Mouse (Mus musculus) telencephalon, adult 2 months (tissue): ENCODE measurements at regions not wholly inside any gene's neighbourhood (a gene's known extent, or its start where the extent isn't known, plus 50 kb on each side); places are given as distances from the start of the nearest gene placed in this dataset.
"Not testable (repeated sequence)": the region's sequence is repeated elsewhere in the genome, so short reads cannot be mapped to it uniquely, and the experiment has no call there.

Experiments used
- DNase-seq: peaks from one replicate; pipeline ENCODE4 v3.0.0-alpha.2; 2011; ENCODE audit warnings: low read depth, low spot score

- DNase-seq: no peak
Measured at GRCm38 (mm10) chr1:157755015-157755649, 248.6 kb downstream of the Sec16b start.

- DNase-seq: no peak
Measured at GRCm38 (mm10) chr1:157756977-157757376, 250.4 kb downstream of the Sec16b start.

- no peak for DNase-seq
Measured at GRCm38 (mm10) chr1:157758337-157758736, 251.8 kb downstream of the Sec16b start.

- no peak for DNase-seq
Measured at GRCm38 (mm10) chr1:157768201-157768600, 261.7 kb downstream of the Sec16b start.

- DNase-seq: no peak
Measured at GRCm38 (mm10) chr1:157797711-157798110, 291.2 kb downstream of the Sec16b start.

- DNase-seq: no peak
Measured at GRCm38 (mm10) chr1:157798561-157799553, 292.3 kb downstream of the Sec16b start.

- DNase-seq: no peak
Measured at GRCm38 (mm10) chr1:157801151-157801550, 294.6 kb downstream of the Sec16b start.

- no peak for DNase-seq
Measured at GRCm38 (mm10) chr1:157804229-157804628, 297.7 kb downstream of the Sec16b start.

- no peak for DNase-seq
Measured at GRCm38 (mm10) chr1:157806296-157806695, 299.8 kb downstream of the Sec16b start.

- no peak for DNase-seq
Measured at GRCm38 (mm10) chr1:157809674-157810471, 303.3 kb downstream of the Sec16b start.

- no peak for DNase-seq
Measured at GRCm38 (mm10) chr1:157810657-157811056, 304.1 kb downstream of the Sec16b start.

GRCm38 (mm10) chr1:157827966-157828365, 321.4 kb downstream of the Sec16b start:
- no peak for DNase-seq

GRCm38 (mm10) chr1:157831511-157831910, 325.0 kb downstream of the Sec16b start:
- DNase-seq: no peak

- DNase-seq: no peak
Measured at GRCm38 (mm10) chr1:157872775-157873174, 366.2 kb downstream of the Sec16b start.

- no peak for DNase-seq
Measured at GRCm38 (mm10) chr1:157875006-157875405, 368.5 kb downstream of the Sec16b start.

GRCm38 (mm10) chr1:157877117-157877516, 370.6 kb downstream of the Sec16b start:
- DNase-seq: not testable (repeated sequence)

- DNase-seq: no peak
Measured at GRCm38 (mm10) chr1:157887146-157887545, 380.6 kb downstream of the Sec16b start.

GRCm38 (mm10) chr1:157888573-157888972, 382.0 kb downstream of the Sec16b start:
- peak; percentile 80 for DNase-seq

GRCm38 (mm10) chr1:157906168-157906567, 399.6 kb downstream of the Sec16b start:
- no peak for DNase-seq

GRCm38 (mm10) chr1:157937800-157938348, 418.3 kb downstream of the Brinp2 start:
- no peak for DNase-seq

- no peak for DNase-seq
Measured at GRCm38 (mm10) chr1:157939516-157939915, 416.6 kb downstream of the Brinp2 start.
